Mouse (Mus musculus) thymus, adult 2 months (tissue): ENCODE measurements at regions not wholly inside any gene's neighbourhood (a gene's known extent, or its start where the extent isn't known, plus 50 kb on each side); places are given as distances from the start of the nearest gene placed in this dataset.
"Not testable (repeated sequence)": the region's sequence is repeated elsewhere in the genome, so short reads cannot be mapped to it uniquely, and the experiment has no call there.

ENCODE experiments used
- DNase-seq: peaks from one replicate; pipeline ENCODE4 v3.0.0; 2021
- H3K27ac ChIP-seq: fragments of 200-500 bp; 2 replicates; pipeline ENCODE4 v1.5.1; 2012; ENCODE audit warnings: low read length, control low read depth; ENCODE audit not compliant: control insufficient read depth, insufficient read depth
- H3K27me3 ChIP-seq: fragments of 200-500 bp; 2 replicates; pipeline ENCODE4 v1.6.1; 2012; ENCODE audit warnings: mild to moderate bottlenecking, low read length, moderate library complexity, mixed read lengths; ENCODE audit not compliant: control insufficient read depth, insufficient read depth
- H3K36me3 ChIP-seq: fragments of 200-500 bp; 2 replicates; pipeline ENCODE4 v1.6.1; 2012; ENCODE audit warnings: mild to moderate bottlenecking, low read length, moderate library complexity; ENCODE audit not compliant: control insufficient read depth, insufficient read depth
- H3K4me1 ChIP-seq: fragments of 200-500 bp; replicated peaks from 2 replicates; pipeline ENCODE4 v1.6.1; 2012; ENCODE audit warnings: low read length; ENCODE audit not compliant: control insufficient read depth, insufficient read depth
- H3K4me3 ChIP-seq: fragments of 200-500 bp; 2 replicates; pipeline ENCODE4 v1.5.1; 2012; ENCODE audit warnings: mild to moderate bottlenecking, low read length, control low read depth, moderate library complexity; ENCODE audit not compliant: control insufficient read depth, insufficient read depth
- CTCF ChIP-seq: fragments of 200-500 bp; IDR thresholded peaks from 2 replicates; pipeline ENCODE4 v1.5.1; 2012; ENCODE audit warnings: mild to moderate bottlenecking, control low read depth, low read length, moderate library complexity, borderline replicate concordance; ENCODE audit not compliant: control insufficient read depth, poor library complexity, insufficient read depth; ENCODE audit errors: extremely low read depth
- POLR2A ChIP-seq: fragments of 200-500 bp; IDR thresholded peaks from 2 replicates; pipeline ENCODE4 v1.6.1; 2012; ENCODE audit warnings: mild to moderate bottlenecking, low read length, control low read depth, moderate library complexity; ENCODE audit not compliant: control insufficient read depth, poor library complexity, insufficient read depth; ENCODE audit errors: extremely low read depth
- WGBS: fragments of 180-500 bp; shearing (Covaris S2); methylation state at CpG from one replicate; pipeline ENCODE4 v1.1.7; 2018; 5-methylcytosine and 5-hydroxymethylcytosine counted together

DNA sequence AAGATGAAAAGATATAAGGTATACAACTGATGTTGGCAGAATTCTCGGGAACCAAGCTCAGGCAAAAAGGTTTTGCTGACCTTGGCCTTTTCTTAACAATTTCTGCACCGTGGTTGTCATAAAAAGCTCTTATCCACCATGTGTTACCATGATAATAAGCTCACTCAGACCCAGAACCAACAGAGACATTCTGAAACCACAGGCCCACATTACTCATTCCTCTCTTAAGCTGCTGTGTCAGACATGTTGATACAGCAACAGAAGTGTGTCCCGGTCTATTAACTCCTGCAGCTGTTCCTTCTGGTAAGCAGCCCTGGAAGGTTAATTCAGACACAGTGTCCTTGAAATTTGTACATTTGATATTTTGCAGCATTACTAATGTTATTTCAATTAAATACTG, 167.9 kb downstream of the Car2 start:
- H3K27me3 ChIP-seq: no peaks in the 10 kb centered on the region
- TF ChIP-seq CTCF (no peak), POLR2A (no peak)
- H3K36me3 ChIP-seq: no peaks in the 10 kb centered on the region
- DNase-seq: no peak
- H3K27ac ChIP-seq: no peak overlapping the region
- H3K4me1 ChIP-seq: no peaks in the 10 kb centered on the region
- no peak overlapping the region for H3K4me3 ChIP-seq
- 83% methylated on average over 3 of the region's 3 CpGs for WGBS

DNA sequence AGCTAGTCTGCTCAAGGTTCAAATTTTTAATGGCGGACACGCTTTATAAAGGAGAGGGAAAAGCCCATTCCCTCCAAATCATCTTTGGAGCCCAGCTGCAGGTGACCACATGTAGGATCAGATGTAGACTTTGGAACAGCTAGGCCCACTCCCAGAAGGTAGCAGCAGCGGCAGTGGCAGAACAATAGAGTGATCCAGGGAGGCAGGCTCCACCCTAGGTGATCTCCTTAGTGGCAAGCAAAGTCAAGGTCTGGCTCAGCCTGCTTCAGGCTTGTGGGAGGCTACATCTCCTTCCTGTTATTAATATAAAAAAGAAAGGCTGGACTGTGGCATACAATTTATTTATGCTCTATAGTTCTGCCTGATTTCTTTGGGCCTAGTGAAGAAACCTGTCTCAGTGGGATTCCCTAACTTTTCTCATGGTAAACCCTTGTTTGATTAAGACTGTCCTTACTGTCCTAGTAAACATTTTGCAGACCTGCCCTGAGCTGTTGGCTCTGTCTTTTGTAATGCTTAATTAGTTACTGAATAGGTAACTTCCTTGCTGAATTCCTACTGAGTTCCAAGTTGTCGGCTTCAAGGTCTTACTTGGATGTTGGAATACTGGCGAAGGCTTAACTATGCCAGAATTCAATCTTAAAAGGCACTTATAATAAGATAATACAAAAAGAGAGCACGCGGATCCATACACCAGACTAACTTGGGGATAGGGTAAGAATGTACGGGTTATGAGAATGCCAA, 169.6 kb downstream of the Car2 start:
- not testable (repeated sequence) for DNase-seq, H3K36me3 ChIP-seq, H3K4me3 ChIP-seq, H3K27ac ChIP-seq, H3K27me3 ChIP-seq, H3K4me1 ChIP-seq
- WGBS: 97% methylated on average over 8 of the region's 8 CpGs

DNA sequence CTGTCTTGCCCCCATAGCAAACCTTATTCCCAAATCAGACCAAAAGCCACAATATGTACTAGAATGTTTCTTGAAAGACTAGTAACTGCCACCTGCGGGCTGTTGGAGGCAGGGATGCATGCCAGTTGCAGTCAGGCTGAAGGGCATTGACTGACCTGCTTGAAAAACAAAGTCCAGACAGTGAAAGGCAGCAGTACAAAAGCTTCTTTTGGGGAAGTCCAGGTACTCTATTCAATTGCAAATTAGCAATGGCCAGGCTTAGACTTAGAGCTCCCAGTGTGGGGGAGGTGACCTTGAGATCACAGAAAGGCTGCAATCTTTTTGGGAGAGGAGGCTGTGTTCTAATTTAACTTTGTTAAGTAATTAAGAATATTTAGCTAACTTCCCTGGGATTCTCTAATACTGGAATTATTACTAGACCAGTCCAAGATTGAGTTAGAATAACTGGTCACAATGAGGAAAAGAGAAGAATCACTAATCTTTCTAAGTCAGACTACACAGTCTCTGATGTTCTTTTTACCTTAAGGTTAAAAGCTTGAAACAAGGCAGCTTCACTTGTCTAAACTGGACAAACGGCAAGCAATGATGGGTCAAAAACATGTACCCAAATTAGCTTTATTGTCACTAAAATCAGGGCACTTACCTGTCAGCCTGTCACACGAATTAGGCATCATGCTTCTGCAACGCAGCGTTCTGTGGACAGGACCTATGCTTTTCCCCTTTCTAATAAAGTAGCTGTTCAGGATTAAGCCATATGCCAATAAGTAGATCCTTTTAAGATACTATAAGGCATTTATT, 170.9 kb downstream of the Car2 start:
- not testable (repeated sequence) for DNase-seq, H3K4me1 ChIP-seq, H3K36me3 ChIP-seq, H3K4me3 ChIP-seq, H3K27ac ChIP-seq, H3K27me3 ChIP-seq
- WGBS: 94% methylated on average over 5 of the region's 5 CpGs

DNA sequence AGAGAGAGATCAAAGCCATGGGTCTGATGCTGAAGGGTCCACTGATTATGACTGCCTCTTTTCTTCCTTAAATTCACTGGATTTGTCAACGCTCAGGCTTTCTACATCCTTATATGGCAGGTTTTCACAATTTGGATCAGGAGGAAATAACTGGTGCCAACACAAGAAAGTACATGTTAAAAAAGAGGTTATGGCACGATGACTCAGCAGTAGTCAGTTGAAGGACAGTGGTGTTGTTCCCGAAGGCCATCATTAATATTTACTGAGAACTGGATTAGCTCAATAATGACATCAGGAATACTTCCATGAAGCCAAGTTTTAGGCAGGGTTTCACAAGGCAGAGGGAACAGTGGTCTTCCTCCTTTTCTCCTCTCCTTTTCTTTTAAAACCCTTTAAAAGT, 179.6 kb downstream of the Car2 start:
- Histone ChIP-seq H3K27ac (no peak overlapping the region), H3K36me3 (no peaks in the 10 kb centered on the region), H3K27me3 (no peaks in the 10 kb centered on the region), H3K4me1 (no peaks in the 10 kb centered on the region), H3K4me3 (no peak overlapping the region)
- WGBS: 93% methylated on average over 3 of the region's 3 CpGs
- DNase-seq: no peak
- TF ChIP-seq CTCF (no peak), POLR2A (no peak)

DNA sequence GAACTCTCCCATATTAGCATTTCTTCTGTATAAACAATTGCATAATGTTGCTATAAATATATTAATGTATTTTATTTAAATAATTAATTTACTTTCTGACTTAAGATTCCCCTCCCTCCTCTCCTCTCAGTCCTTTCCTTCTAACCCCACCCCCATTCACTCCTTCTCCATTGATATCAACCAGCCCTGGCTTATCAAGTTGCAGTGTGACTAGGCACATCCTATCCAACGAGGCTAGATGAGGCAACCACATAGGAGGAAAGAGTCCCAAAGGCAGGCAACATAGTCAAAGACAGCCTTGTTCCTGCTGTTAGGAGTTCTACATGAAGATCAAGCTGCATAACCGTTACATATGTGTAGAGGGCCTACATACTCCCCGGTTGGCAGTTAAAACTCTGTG, 182.2 kb downstream of the Car2 start:
- no peak overlapping the region for H3K4me3 ChIP-seq
- WGBS: 86% methylated on average over 3 of the region's 3 CpGs

DNA sequence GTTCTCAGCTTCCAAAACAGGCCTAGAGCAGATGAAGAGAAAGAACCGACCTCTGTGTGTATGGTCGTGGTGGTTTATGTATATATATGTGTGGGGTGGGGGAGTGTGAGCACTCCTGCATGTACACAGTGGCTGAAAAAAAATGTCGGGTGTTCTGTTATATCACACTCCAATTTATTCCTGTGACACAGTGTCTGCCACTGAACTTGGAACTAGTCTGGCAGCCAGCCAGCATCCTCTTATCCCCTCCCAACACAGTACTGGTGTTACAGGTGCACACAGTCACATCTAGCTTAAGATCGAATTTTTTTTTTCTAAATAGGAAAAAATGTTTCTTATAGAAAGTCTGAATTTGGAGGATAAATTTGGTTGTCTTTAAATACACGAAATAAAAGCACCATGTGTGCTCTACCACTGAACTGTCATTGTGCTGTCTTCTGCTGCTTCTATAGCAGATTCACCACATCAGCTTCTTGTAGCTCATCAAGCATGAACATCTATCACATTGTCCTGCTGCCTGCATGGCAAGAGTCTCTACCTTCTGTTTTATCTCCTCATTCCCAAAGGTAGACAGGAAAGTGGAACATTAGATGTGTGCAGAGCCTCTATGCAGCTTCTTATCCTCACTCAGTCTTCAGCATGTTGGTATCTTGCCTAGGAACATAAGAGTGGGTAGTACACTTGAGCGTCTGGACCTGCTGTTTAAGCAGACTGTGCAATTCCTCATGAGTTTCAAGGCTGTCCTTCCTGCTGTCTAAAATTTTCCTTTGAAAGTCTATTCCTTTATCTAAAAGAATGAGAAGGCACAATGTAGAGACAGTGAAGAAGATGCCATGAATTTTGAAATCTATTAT, 185.2 kb downstream of the Car2 start:
- WGBS: 80% methylated on average over 6 of the region's 6 CpGs
- Histone ChIP-seq H3K27ac (no peak overlapping the region), H3K4me3 (no peak overlapping the region), H3K27me3 (no peaks in the 10 kb centered on the region), H3K36me3 (no peaks in the 10 kb centered on the region), H3K4me1 (no peaks in the 10 kb centered on the region)
- no peak for DNase-seq
- TF ChIP-seq POLR2A (no peak), CTCF (no peak)

More for the DNA sequence above, 182.2 kb downstream of the Car2 start:
- no peak for DNase-seq
- Histone ChIP-seq H3K36me3 (no peaks in the 10 kb centered on the region), H3K4me1 (no peaks in the 10 kb centered on the region), H3K27me3 (no peaks in the 10 kb centered on the region), H3K27ac (no peak overlapping the region)
- TF ChIP-seq CTCF (no peak), POLR2A (no peak)
